Mouse (Mus musculus) hindbrain, embryonic 16.5 days (tissue): ENCODE results near the gene Pip5kl1. TPM values are rescaled to one million over a fixed set of nuclear protein-coding genes. Genes with fewer than 3 reads are reported as not detected.

Experiments used
- ATAC-seq: fragments of 200-750 bp; cut with Nextera tagmentation; 2 replicates; pipeline ENCODE4 v1.8.0; 2017; ENCODE audit warnings: moderate TSS enrichment, moderate library complexity
- H3K27ac ChIP-seq: fragments of 300-500 bp; sonication (generic); 2 replicates; pipeline ENCODE4 v1.5.1; 2014; ENCODE audit warnings: low read depth, mild to moderate bottlenecking, control low read depth, low read length, moderate library complexity
- H3K27me3 ChIP-seq: fragments of 300-500 bp; sonication (generic); replicated peaks from 2 replicates; pipeline ENCODE4 v1.6.1; 2014; ENCODE audit warnings: low read length; ENCODE audit not compliant: control insufficient read depth, insufficient read depth
- H3K36me3 ChIP-seq: fragments of 300-500 bp; sonication (generic); 2 replicates; pipeline ENCODE4 v1.6.1; 2014; ENCODE audit warnings: mild to moderate bottlenecking, low read length, moderate library complexity, mixed read lengths; ENCODE audit not compliant: control insufficient read depth, insufficient read depth
- H3K4me1 ChIP-seq: fragments of 300-500 bp; sonication (generic); 2 replicates; pipeline ENCODE4 v1.6.1; 2014; ENCODE audit warnings: low read depth, low read length; ENCODE audit not compliant: control insufficient read depth, insufficient read depth
- H3K4me2 ChIP-seq: fragments of 300-500 bp; sonication (generic); 2 replicates; pipeline ENCODE4 v1.6.1; 2014; ENCODE audit warnings: mild to moderate bottlenecking, low read length, control low read depth, moderate library complexity
- H3K4me3 ChIP-seq: fragments of 300-500 bp; sonication (generic); 2 replicates; pipeline ENCODE4 v1.5.1; 2014; ENCODE audit warnings: mild to moderate bottlenecking, low read length, control low read depth, moderate library complexity
- H3K9ac ChIP-seq: fragments of 300-500 bp; sonication (generic); 2 replicates; pipeline ENCODE4 v1.6.1; 2014; ENCODE audit warnings: low read depth, mild to moderate bottlenecking, control low read depth, low read length, moderate library complexity
- H3K9me3 ChIP-seq: fragments of 300-500 bp; sonication (generic); 2 replicates; pipeline ENCODE4 v1.6.1; 2014; ENCODE audit warnings: mild to moderate bottlenecking, low read length, moderate library complexity; ENCODE audit not compliant: control insufficient read depth
- WGBS: fragments of 180-500 bp; shearing (Covaris S2); extraction: QIAGEN DNeasy Blood & Tissue Kit; methylation state at CpG from one replicate; pipeline ENCODE4 v1.1.7; 2014; 5-methylcytosine and 5-hydroxymethylcytosine counted together
- polyA plus RNA-seq: library from polyadenylated mRNA; unstranded; fragments of >200 nt; fragmentation: Nextera tagmentation; extraction: Ambion mirVana; gene quantifications from 2 replicates; pipeline ENCODE4 v1.2.1, GENCODE M21; 2015

The Pip5kl1 gene
- polyA plus RNA-seq, 1 experiment from 2014 or later = 20.4 TPM

- Histone ChIP-seq H3K9ac (no peak overlapping the region), H3K27me3 (no peaks in the 10 kb centered on the region), H3K9me3 (no peaks in the 10 kb centered on the region), H3K27ac (peak overlapping the region; percentile 3; the same call in 1 of the 2 replicates), H3K36me3 (peaks cover 15% of the 10 kb centered on the region), H3K4me3 (no peak overlapping the region), H3K4me2 (no peak overlapping the region), H3K4me1 (peaks cover 12% of the 10 kb centered on the region)
- ATAC-seq = peak; percentile 83
- WGBS = 14% methylated on average over 5 of the region's 5 CpGs
Observed at GRCm38 (mm10) chr2:32559570-32559969, 15.0 kb upstream of the Pip5kl1 start.

- ATAC-seq = no peak
- H3K27ac ChIP-seq = no peak overlapping the region
- no peak overlapping the region for H3K4me3 ChIP-seq
- H3K9ac ChIP-seq = no peak overlapping the region
- peaks cover 37% of the 10 kb centered on the region for H3K36me3 ChIP-seq
- H3K4me1 ChIP-seq = peaks cover 4% of the 10 kb centered on the region
- H3K9me3 ChIP-seq = no peaks in the 10 kb centered on the region
- H3K4me2 ChIP-seq = no peak overlapping the region
- WGBS = 46% methylated on average over 4 of the region's 4 CpGs
- H3K27me3 ChIP-seq = no peaks in the 10 kb centered on the region
Observed at GRCm38 (mm10) chr2:32566536-32567063, 8.0 kb upstream of the Pip5kl1 start.

- H3K27me3 ChIP-seq = no peaks in the 10 kb centered on the region
- H3K9me3 ChIP-seq = no peaks in the 10 kb centered on the region
- no peak overlapping the region for H3K4me2 ChIP-seq
- no peak for ATAC-seq
- no peak overlapping the region for H3K4me3 ChIP-seq
- no peak overlapping the region for H3K27ac ChIP-seq
- H3K4me1 ChIP-seq = peaks cover 11% of the 10 kb centered on the region
- 54% methylated on average over 5 of the region's 5 CpGs for WGBS
- peaks cover 37% of the 10 kb centered on the region for H3K36me3 ChIP-seq
- H3K9ac ChIP-seq = no peak overlapping the region
Observed at GRCm38 (mm10) chr2:32568149-32568548, 6.4 kb upstream of the Pip5kl1 start.

DNA sequence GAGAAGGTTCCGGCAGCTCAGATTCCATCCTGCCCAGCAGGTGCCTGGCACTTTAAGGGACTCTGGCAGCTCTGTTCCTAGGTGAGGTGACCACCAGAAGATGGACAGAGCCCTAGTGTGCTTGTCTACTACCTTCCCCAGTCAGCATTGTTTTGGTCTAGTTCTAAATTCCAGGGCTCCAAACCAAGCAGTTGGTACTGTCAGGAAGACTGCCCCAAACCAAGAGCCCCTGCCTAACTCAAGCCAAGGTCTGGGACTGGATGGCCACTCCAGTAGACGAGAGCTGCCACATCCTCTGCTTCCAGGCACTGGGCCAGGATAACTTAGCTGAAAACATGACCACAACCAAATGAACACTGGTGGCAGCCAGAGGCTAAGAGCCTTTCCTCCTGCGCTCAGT is 5.7 kb upstream of the Pip5kl1 start:
- H3K27me3 ChIP-seq = no peaks in the 10 kb centered on the region
- no peak for ATAC-seq
- WGBS = 84% methylated on average over 3 of the region's 3 CpGs
- no peak overlapping the region for H3K4me3 ChIP-seq
- peaks cover 11% of the 10 kb centered on the region for H3K4me1 ChIP-seq
- H3K36me3 ChIP-seq = peaks cover 32% of the 10 kb centered on the region
- no peaks in the 10 kb centered on the region for H3K9me3 ChIP-seq
- H3K27ac ChIP-seq = no peak overlapping the region
- no peak overlapping the region for H3K9ac ChIP-seq
- H3K4me2 ChIP-seq = no peak overlapping the region

- Histone ChIP-seq H3K4me3 (peak within 1 kb of the TSS; percentile 63), H3K9me3 (no peaks in the 10 kb centered on the region), H3K27me3 (no peaks in the 10 kb centered on the region), H3K9ac (peak within 1 kb of the TSS; percentile 65), H3K4me1 (peaks cover 14% of the 10 kb centered on the region), H3K36me3 (peaks cover 16% of the 10 kb centered on the region), H3K27ac (peak within 1 kb of the TSS; percentile 69), H3K4me2 (peak within 1 kb of the TSS; percentile 88)
- 2% methylated on average over 35 of the region's 36 CpGs for WGBS
- ATAC-seq = peak; percentile 84
Observed at GRCm38 (mm10) chr2:32570698-32571494, 3.7 kb upstream of the Pip5kl1 start, which contains the start of gene Dpm2. Gene Dpm2, plus strand, starts transcription at chr2:32570858.

- no peaks in the 10 kb centered on the region for H3K27me3 ChIP-seq
- no peak overlapping the region; the same call in 1 of the 2 replicates for H3K4me2 ChIP-seq
- peaks cover 14% of the 10 kb centered on the region for H3K4me1 ChIP-seq
- H3K27ac ChIP-seq = no peak overlapping the region
- H3K36me3 ChIP-seq = peaks cover 14% of the 10 kb centered on the region
- no peaks in the 10 kb centered on the region for H3K9me3 ChIP-seq
- H3K4me3 ChIP-seq = no peak overlapping the region
- no peak for ATAC-seq
- WGBS = 88% methylated on average over 11 of the region's 11 CpGs
- H3K9ac ChIP-seq = no peak overlapping the region
Observed at GRCm38 (mm10) chr2:32572196-32572595, 2.4 kb upstream of the Pip5kl1 start.

GRCm38 (mm10) chr2:32574901-32575585 is 446 bp downstream of the Pip5kl1 start:
- 0 out of 2 replicates have a peak, but pooled peaks cover 3% of the 10 kb centered on the region for H3K36me3 ChIP-seq
- no peak for ATAC-seq

DNA sequence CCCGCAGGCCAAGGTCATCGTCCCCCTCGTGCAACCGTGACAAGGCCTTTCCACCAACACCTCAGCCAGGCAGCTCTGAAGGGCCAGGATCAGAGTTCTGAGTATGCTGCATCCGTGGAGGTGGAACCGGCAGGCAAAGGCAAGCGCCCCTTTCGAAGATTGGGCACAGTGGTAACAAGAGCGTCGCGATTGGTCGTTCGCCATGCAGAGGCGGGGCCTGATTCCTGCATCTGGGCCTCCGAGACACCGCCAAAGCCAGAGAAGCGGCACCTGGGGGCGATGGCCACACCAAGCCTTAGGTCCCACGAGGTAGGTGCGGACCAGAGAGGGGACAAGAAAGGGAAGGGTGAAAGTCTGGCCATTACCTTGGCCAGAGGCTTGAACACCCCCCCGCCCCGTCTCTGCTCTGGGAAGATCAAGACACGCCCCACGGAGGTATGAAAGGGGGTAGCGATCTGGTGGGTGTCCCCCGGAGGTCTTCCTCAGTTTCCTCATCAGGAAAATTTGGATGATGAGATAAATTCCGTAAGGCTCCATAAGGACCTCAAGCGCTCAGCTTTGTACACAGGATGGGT is 1.1 kb downstream of the Pip5kl1 start, which contains the start of gene 9430097D07Rik:
TSS of gene 9430097D07Rik (minus strand) at position 99 of the 575 bp plus-strand sequence.
- 6% methylated on average over 28 of the region's 28 CpGs for WGBS

More at GRCm38 (mm10) chr2:32574901-32575585, 446 bp downstream of the Pip5kl1 start:
- peak overlapping the region; percentile 58 for H3K4me3 ChIP-seq
- H3K4me2 ChIP-seq = peak overlapping the region; percentile 98
- H3K4me1 ChIP-seq = peaks cover 14% of the 10 kb centered on the region
- no peaks in the 10 kb centered on the region for H3K9me3 ChIP-seq
- H3K9ac ChIP-seq = peak overlapping the region; percentile 63
- peaks cover 6% of the 10 kb centered on the region for H3K27me3 ChIP-seq
- 2% methylated on average over 26 of the region's 26 CpGs for WGBS
- peak overlapping the region; percentile 57; the same call in 1 of the 2 replicates for H3K27ac ChIP-seq

More for the DNA sequence above, 1.1 kb downstream of the Pip5kl1 start, which contains the start of gene 9430097D07Rik:
- H3K9ac ChIP-seq = peak within 1 kb of the TSS; percentile 63
- no peaks in the 10 kb centered on the region for H3K9me3 ChIP-seq
- H3K4me3 ChIP-seq = peak within 1 kb of the TSS; percentile 58
- peaks cover 14% of the 10 kb centered on the region for H3K4me1 ChIP-seq
- peak; percentile 82 for ATAC-seq
- H3K36me3 ChIP-seq = 0 out of 2 replicates have a peak, but pooled peaks cover 3% of the 10 kb centered on the region
- H3K4me2 ChIP-seq = peak within 1 kb of the TSS; percentile 98
- H3K27ac ChIP-seq = peak within 1 kb of the TSS; percentile 57; the same call in 1 of the 2 replicates
- peaks cover 6% of the 10 kb centered on the region for H3K27me3 ChIP-seq
